Mouse (Mus musculus) cortical plate, adult 2 months (tissue): ENCODE measurements around the gene Olfr551. TPM values are rescaled to one million over a fixed set of nuclear protein-coding genes. Genes with fewer than 3 reads are reported as not detected.
"Not testable (repeated sequence)": the region's sequence is repeated elsewhere in the genome, so short reads cannot be mapped to it uniquely, and the experiment has no call there.

ENCODE experiments used
- H3K27ac ChIP-seq: fragments of 200-500 bp; 2 replicates; pipeline ENCODE4 v1.5.1; 2012; ENCODE audit warnings: low read length, control low read depth, inconsistent platforms; ENCODE audit not compliant: insufficient read depth
- H3K4me1 ChIP-seq: fragments of 200-500 bp; 2 replicates; pipeline ENCODE4 v1.6.1; 2011; ENCODE audit warnings: low read length; ENCODE audit not compliant: control insufficient read depth, insufficient read depth
- H3K4me3 ChIP-seq: fragments of 200-500 bp; 2 replicates; pipeline ENCODE4 v1.5.1; 2011; ENCODE audit warnings: mild to moderate bottlenecking, low read length, control low read depth; ENCODE audit not compliant: insufficient read depth
- CTCF ChIP-seq: fragments of 200-500 bp; IDR thresholded peaks from 2 replicates; pipeline ENCODE4 v1.5.1; 2011; ENCODE audit warnings: mild to moderate bottlenecking, control low read depth, low read length; ENCODE audit not compliant: insufficient read depth; ENCODE audit errors: extremely low read depth
- POLR2A ChIP-seq: fragments of 200-500 bp; IDR thresholded peaks from 2 replicates; pipeline ENCODE4 v1.6.1; 2011; ENCODE audit warnings: mild to moderate bottlenecking, low read length, control low read depth; ENCODE audit not compliant: insufficient read depth; ENCODE audit errors: extremely low read depth
- polyA plus RNA-seq: library from polyadenylated mRNA; depleted of rRNA; stranded (reverse); fragments of >200 nt; gene quantifications from 2 replicates; pipeline ENCODE4 v1.2.3, GENCODE M21; 2012; rRNA removed

Gene Olfr551
- not detected in 2 replicates for polyA plus RNA-seq

- no peak within 1 kb of the TSS for H3K27ac ChIP-seq
- H3K4me1 ChIP-seq = no peaks in the 10 kb centered on the region
- no peak within 1 kb of the TSS for H3K4me3 ChIP-seq
- TF ChIP-seq POLR2A (no peak), CTCF (no peak)
Measured at GRCm38 (mm10) chr7:102591786-102592185, at the start of gene Olfr551. Gene Olfr551, minus strand, starts transcription at chr7:102591886.

- Histone ChIP-seq H3K27ac (no peak within 1 kb of the TSS), H3K4me3 (no peak within 1 kb of the TSS), H3K4me1 (no peaks in the 10 kb centered on the region)
- no peak for TF ChIP-seq CTCF
Measured at GRCm38 (mm10) chr7:102638132-102638531, 46.4 kb upstream of the Olfr551 start, which contains the start of gene Olfr554. Gene Olfr554, plus strand, starts transcription at chr7:102638432.

- Histone ChIP-seq H3K4me1 (no peaks in the 10 kb centered on the region), H3K27ac (no peak overlapping the region), H3K4me3 (no peak overlapping the region)
- TF ChIP-seq POLR2A (no peak), CTCF (peak; percentile 15; the same call in 1 of the 2 replicates)
Measured at GRCm38 (mm10) chr7:102636665-102637064, 45.0 kb upstream of the Olfr551 start.

GRCm38 (mm10) chr7:102620368-102620767, 28.7 kb upstream of the Olfr551 start:
- H3K4me3 ChIP-seq, H3K27ac ChIP-seq, H3K4me1 ChIP-seq: not testable (repeated sequence)

- TF ChIP-seq CTCF (no peak), POLR2A (no peak)
- H3K4me3 ChIP-seq = no peak overlapping the region
- no peaks in the 10 kb centered on the region for H3K4me1 ChIP-seq
- H3K27ac ChIP-seq = no peak overlapping the region
Measured at GRCm38 (mm10) chr7:102619608-102620007, 27.9 kb upstream of the Olfr551 start.

DNA sequence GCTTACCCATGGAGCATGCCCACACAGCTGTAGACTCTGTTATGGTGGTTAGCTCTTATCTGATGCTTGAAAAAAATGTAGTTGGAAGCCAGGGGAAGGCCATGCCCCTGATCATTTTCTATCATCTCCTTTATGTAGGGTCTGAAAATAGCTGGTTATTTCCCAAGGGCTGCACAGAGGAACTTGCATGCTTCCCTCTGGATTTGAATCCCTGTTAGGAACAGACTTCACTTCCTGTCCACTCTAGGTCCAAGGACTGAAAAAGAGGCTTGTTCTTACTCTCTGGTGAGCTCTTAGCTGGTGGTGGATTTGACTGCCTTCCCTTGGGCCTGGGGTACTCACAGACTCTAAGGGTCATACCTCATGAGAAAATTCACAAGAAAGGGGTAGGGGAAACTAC, 26.4 kb upstream of the Olfr551 start, which contains the start of gene Olfr553:
TSS of gene Olfr553 (minus strand) at position 101 of the 400 bp plus-strand sequence.
- TF ChIP-seq POLR2A (no peak), CTCF (no peak)
- no peaks in the 10 kb centered on the region for H3K4me1 ChIP-seq
- no peak within 1 kb of the TSS for H3K4me3 ChIP-seq
- no peak within 1 kb of the TSS for H3K27ac ChIP-seq

GRCm38 (mm10) chr7:102597378-102598031, 5.8 kb upstream of the Olfr551 start, which contains the start of gene Olfr552:
Gene Olfr552, plus strand, starts transcription at chr7:102597770.
- Histone ChIP-seq H3K4me1 (no peaks in the 10 kb centered on the region), H3K4me3 (no peak within 1 kb of the TSS), H3K27ac (no peak within 1 kb of the TSS)
- TF ChIP-seq POLR2A = no peak
- no peak for TF ChIP-seq CTCF

DNA sequence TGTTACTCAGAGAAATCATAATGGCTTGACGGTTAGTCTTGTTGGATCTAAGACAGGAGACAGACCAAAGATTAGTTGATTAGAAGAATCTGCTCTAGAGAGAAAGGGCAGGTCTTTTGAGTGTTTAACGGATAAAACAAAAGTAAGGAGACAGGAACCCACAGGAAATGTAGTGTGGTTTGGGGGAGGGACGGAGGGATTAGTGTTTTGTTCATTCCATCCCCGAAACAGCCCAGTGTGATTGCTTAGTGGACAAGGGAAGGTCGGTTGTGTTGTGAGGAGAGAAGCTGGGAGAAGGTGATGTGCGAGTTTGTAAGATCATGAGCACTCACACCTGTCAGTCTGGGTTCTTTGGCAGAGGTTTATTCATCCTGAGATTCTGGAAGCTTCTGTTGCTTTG, 15.7 kb downstream of the Olfr551 start:
- no peak for TF ChIP-seq POLR2A
- H3K4me3 ChIP-seq = no peak overlapping the region
- H3K27ac ChIP-seq = no peak overlapping the region
- H3K4me1 ChIP-seq = no peaks in the 10 kb centered on the region

GRCm38 (mm10) chr7:102573174-102573830, 18.4 kb downstream of the Olfr551 start:
- TF ChIP-seq POLR2A = no peak
- no peak overlapping the region for H3K4me3 ChIP-seq
- no peaks in the 10 kb centered on the region for H3K4me1 ChIP-seq
- no peak overlapping the region for H3K27ac ChIP-seq

DNA sequence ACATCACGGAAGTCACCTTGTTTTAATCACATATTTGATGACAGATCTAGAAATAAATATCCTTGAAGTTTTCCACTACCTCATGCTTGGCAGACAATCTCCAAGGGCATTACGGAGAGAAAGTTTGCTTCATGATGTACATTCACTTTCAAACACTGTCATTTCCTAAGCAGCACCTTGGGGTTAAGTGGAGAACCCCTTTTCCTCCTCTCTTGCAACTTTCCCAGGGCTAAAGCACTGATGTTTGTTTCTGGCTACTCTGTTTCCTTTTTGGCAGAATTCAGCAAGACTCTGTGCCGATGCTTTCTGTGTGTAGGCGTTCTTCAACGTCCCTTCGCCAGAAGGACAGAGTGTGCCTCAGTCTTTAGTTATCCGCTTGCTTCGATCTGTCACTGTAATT, 20.5 kb downstream of the Olfr551 start, which contains the start of gene Olfr550:
TSS of gene Olfr550 (plus strand) at position 301 of the 400 bp plus-strand sequence.
- Histone ChIP-seq H3K4me3 (no peak within 1 kb of the TSS), H3K27ac (no peak within 1 kb of the TSS), H3K4me1 (no peaks in the 10 kb centered on the region)
- TF ChIP-seq CTCF (no peak), POLR2A (no peak)
